Mouse (Mus musculus) v-Abl transformed pro-B cells (cell line): Measurements from ENCODE around the gene Pp2d1.
"Not testable (repeated sequence)": the region's sequence is repeated elsewhere in the genome, so short reads cannot be mapped to it uniquely, and the experiment has no call there.

Experiments
- in situ Hi-C, 2 experiments: fragments of 400-800 bp; cut with MboI; formaldehyde crosslinking; loops; one replicate each; pipeline ENCODE4 v1.15.1; 2025; ENCODE audit not compliant: unreplicated experiment in 2 of 2

Pp2d1 gene

GRCm38 (mm10) chr17:53539351-53539750 lies at the start of gene Pp2d1:
Gene Pp2d1 (minus strand): TSS chr17:53539451.
- in situ Hi-C loops = loop anchor here in 1 of 2 experiments (10.0 kb wide), 1 partner anchor 295 kb away; no protein-coding TSS in a partner anchor

DNA sequence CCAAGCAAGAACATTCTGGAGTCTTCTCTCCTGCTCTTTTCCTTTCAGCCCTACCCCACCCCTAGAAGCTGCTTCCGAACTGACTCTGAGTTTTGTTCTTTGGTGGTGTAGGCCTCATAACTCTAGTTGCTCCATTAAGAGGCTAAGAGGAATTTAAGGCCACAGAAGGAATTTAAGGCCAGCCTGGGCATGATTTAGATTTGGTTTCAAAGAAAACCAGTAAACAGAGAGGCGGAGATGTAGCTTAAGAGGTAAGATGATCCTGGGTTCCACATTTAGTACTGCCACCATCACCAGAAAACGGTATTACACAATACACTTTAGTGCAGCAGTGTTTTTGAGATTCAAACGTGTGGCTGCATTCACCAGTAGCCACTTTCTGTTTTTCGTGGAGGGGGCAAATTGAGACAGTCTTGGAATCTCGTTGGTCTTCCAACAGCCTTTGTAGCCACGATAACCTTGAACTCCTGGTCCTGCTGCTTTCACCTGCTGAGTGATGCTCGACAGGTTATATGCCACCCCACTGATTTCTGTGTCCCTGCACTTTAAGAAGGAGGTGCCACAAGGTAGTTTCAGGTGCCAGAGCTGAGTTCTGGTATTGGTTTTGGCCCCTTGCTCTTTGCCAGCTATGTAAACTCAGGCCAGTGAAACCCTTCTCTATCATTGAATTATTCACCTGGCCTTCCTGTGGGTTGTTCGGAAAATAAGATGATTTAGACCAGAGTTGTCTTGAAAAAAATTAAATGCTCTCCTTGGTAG lies 49.0 kb upstream of the Pp2d1 start:
- in situ Hi-C loops = no loop called here

GRCm38 (mm10) chr17:53587074-53587851 lies 48.0 kb upstream of the Pp2d1 start:
- in situ Hi-C loops = no loop called here

- in situ Hi-C loops = no loop called here
Measured at GRCm38 (mm10) chr17:53583846-53584579, 44.8 kb upstream of the Pp2d1 start.

GRCm38 (mm10) chr17:53582805-53583204 lies 43.6 kb upstream of the Pp2d1 start:
- in situ Hi-C loops = no loop called here

DNA sequence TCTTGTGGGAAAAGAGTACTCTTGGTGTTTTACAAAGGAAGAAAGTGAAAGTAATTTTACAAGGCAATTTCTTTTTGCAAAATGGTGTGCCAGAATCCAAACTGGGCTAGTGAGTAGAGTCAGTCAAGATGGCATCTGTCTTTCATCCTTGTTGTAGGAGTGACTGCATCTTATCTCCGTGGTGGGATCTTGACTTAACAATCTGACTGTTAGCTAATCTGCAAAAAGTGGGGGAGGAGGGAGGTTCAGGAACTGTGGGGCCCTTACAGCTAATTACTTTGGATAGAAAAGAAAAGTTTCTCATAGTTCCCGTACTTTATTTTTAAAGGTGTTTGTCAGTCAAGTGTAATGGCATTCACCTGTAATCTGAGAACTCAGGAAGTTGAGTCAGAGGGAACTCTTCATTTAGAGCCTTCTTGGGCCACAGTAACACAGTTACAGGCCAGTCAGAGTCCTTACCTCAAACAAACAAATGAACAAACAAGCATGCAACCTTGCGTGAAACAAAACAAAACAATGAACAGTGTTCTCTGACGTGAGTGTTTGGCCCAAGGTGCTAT lies 42.9 kb upstream of the Pp2d1 start:
- in situ Hi-C loops = no loop called here

- in situ Hi-C loops = no loop called here
Measured at GRCm38 (mm10) chr17:53580237-53580636, 41.0 kb upstream of the Pp2d1 start.

GRCm38 (mm10) chr17:53579612-53580011 lies 40.4 kb upstream of the Pp2d1 start:
- in situ Hi-C loops = loop anchor here (5.0 kb wide), 2 partner anchors 88 to 108 kb away; partner anchors contain the start of gene Sgo1 (in 1 of the 2)

DNA sequence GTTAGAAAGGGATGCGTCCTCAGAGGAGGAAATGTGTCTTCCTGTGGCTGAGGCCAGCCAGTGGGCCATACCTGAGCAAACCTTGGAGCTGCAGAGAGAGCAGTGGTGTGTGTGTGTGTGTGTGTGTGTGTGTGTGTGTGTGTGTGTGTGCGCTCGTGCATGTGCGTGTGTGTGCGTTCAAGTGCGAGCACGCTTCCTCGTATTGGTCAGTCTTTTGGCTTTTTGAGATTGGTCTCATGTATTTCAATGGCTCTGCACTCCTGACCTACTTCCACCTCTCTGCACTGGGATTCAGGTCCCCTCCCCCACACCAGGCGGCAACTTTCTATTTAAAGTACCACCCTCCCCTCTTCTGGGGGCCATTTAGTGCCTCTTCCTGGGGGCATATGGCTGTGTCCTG lies 39.5 kb upstream of the Pp2d1 start:
- in situ Hi-C loops = loop anchor here (5.0 kb wide), 2 partner anchors 89 to 109 kb away; partner anchors contain the start of gene Sgo1 (in 1 of the 2)

GRCm38 (mm10) chr17:53578249-53578648 lies 39.0 kb upstream of the Pp2d1 start:
- in situ Hi-C loops = loop anchor here (5.0 kb wide), 2 partner anchors 89 to 109 kb away; partner anchors contain the start of gene Sgo1 (in 1 of the 2)

DNA sequence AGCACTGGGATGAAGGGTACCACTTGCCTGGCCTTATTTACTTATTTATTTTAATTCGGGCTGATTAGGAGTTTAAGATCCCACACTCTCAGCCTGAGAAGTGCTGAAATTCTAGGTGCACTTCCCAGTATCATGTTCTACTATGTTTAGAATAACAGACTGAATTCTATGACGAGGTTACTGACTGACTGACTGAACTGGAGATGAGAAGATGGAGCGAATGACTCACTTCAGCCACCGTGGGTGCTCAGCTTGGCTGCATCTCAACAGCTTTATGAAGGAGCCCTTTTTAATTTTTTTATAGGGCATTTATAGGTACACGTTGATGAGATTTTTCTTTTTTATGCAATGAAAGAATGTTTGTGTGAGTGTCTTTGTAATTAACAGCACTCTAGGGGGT lies 38.5 kb upstream of the Pp2d1 start:
- in situ Hi-C loops = loop anchor here (5.0 kb wide), 2 partner anchors 90 to 110 kb away; partner anchors contain the start of gene Sgo1 (in 1 of the 2)

DNA sequence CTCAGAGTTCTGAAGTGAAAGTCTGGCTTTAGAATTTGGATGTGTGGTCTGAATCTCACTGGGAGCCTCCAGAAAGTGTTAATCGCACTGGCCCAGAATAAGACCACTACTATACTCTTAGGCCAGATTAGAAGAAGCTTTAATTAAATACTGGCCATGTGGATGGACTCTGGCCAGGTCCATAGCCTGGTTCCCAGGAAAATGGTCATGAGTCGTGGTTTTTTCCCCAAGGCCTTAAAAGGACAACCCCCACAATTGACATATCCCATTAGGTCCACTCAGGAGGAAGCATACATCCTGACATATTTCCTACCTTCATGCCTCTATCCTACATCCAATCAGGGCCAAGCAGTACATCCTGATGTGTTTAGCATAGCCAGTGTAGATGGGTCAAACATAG lies 37.9 kb upstream of the Pp2d1 start:
- in situ Hi-C loops = loop anchor here (5.0 kb wide), 2 partner anchors 90 to 110 kb away; partner anchors contain the start of gene Sgo1 (in 1 of the 2)

DNA sequence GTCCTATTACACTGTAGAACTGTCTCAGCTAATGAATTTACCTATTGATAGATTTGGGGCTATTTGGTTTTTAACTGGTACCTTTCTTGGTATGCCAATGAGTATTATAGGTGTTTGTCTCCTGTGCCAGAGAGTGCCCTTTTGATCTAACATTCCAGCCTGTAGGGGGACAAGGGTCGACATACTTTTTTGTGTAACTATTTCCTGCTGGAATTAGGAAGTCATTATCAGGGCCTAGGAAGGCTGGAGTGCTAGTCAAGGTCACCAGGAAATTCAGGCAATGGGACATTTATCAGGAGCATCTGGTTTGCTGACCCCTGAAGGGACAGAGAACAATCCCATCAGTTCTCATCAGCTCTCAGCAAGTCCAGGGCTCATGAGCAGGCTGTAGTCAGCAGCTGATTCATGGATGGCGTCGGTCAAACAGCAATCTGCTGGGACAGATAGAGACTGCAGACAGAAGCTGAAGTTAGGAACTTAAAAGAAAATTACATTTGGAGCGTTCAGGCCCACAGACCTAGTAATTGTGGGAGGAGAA lies 33.8 kb upstream of the Pp2d1 start:
- in situ Hi-C loops = no loop called here

DNA sequence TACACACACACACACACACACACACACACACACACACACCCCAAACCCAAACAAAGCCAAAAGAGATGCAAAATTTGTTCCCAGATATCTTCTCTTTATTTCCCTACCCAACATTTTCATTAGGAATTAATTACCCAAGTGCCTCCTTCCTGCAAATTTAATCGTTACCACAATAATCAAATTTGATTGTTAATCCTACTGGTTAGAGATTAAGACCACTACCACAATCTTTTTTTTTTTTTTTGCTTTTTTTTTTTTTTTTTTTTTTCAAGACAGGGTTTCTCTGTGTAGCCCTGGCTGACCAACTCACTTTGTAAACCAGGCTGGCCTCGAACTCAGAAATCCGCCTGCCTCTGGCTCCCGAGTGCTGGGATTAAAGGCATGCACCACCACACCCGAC lies 31.7 kb upstream of the Pp2d1 start:
- in situ Hi-C loops = not testable (repeated sequence)

GRCm38 (mm10) chr17:53570361-53570875 lies 31.2 kb upstream of the Pp2d1 start:
- in situ Hi-C loops = no loop called here

GRCm38 (mm10) chr17:53569829-53570228 lies 30.6 kb upstream of the Pp2d1 start:
- in situ Hi-C loops = loop anchor here in 1 of 2 experiments (5.0 kb wide), 1 partner anchor 117 kb away; the partner anchor contains the start of gene Sgo1

DNA sequence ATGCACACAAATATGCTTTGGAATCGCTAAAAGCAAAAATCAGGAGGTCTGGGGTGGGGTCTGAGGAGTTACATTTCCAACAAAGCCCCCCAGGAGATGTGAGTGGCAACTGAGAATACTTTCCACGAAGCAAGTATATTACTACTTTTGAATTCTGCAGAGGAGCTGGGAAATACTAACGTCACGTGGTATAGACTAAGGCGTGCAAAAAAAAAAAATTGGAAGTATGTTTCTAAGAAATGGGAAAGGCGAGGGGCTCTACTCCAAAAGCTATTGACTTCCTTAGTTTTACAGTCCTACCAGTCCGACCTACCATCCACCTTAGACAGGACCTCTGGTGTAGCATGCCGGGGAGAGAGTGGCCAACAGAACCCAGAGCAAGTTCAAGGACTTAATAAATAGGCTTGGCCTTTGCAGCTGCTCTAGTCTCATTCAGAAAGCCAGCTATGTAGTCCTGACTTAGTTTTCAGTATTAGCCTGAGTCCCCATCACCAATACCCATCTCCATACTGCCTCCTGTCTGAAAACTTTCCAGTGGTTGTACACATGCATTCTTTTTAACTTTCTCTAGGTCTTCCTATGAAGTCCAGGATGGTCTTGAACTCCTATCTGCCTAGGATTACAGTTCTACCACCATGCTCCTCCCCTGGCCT lies 29.6 kb upstream of the Pp2d1 start:
- in situ Hi-C loops = loop anchor here in 1 of 2 experiments (5.0 kb wide), 1 partner anchor 118 kb away; the partner anchor contains the start of gene Sgo1

DNA sequence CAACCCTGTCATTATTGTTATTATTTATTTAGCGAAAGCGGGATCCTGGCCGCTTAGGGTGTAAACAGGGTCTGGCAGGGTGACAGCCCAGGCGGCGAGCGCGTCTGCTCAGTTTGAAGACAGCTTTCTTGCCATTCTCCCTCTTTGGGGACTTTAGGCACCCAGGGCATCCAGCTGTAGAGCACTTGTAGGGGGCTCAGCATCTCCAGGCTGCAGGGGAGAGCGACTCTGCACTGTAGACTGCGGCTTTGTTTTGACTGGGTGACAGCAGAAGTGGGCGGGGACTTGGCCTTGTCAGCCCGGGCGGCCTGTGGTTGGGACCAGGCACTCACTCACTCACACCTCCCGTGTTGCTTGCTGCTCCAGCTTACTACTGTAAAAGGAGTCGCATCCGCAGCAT lies 28.9 kb upstream of the Pp2d1 start:
- in situ Hi-C loops = loop anchor here in 1 of 2 experiments (5.0 kb wide), 1 partner anchor 119 kb away; the partner anchor contains the start of gene Sgo1
